Mouse (Mus musculus) monocyte, adult 5-6 weeks (primary cell): ENCODE measurements around the gene Gsap. TPM values are rescaled to one million over a fixed set of nuclear protein-coding genes. Genes with fewer than 3 reads are reported as not detected.
"Not testable (repeated sequence)": the region's sequence is repeated elsewhere in the genome, so short reads cannot be mapped to it uniquely, and the experiment has no call there.

Experiments
- ATAC-seq: fragments of 153-309, 156-312 bp; replicated peaks from 2 replicates; pipeline ENCODE4 v1.8.0; 2017; ENCODE audit warnings: mild to moderate bottlenecking; ENCODE audit not compliant: low TSS enrichment, insufficient number of reproducible peaks, severe bottlenecking, poor library complexity, low FRiP score
- total RNA-seq: library from RNA; stranded (forward); fragments of 200-1000, 200-491, 200-594 nt; gene quantifications from 3 replicates; pipeline ENCODE4 v1.2.3, GENCODE M21; 2017

Gsap gene
- total RNA-seq, 1 experiment from 2014 or later, result 196 TPM

DNA sequence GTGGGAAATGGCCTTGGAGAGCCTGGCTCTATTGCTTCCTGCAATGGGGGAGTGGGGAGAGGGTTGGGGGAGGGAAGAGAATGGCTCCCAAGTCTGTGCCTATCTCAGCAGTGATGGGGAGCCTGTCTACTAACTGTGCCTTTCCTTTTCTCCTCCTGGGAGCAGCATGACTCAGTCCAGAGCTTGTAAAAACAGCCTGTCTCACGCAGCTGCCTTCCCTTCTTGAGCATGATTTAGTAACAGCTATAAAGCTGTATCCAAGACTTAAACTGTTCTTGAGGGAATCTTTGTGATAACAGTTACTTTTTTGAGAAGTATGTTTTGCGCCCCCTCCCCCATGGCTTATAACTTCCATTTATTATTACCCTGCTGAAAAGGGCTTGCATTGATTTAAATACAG lies 61.9 kb downstream of the Gsap start:
- ATAC-seq, result no peak

DNA sequence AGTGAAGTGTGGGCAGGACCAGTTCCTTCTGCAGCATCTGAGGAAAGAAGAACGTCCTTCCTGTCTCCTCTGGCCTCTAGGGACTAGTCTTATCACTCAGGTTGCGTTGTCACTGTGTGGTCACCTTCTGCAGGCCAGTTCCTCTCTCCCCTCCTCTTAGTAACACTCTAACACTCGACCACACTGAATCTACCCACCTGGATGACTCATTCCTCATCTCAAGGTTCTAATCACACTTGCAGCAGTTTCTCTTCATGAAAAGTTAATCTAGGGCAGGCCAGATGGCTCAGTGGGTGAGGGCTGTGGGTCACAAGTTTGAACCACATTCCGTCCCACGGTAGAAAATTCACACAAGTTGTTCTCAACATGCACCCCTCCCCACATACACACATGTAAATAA lies 62.8 kb downstream of the Gsap start:
- ATAC-seq, result peak; percentile 66

DNA sequence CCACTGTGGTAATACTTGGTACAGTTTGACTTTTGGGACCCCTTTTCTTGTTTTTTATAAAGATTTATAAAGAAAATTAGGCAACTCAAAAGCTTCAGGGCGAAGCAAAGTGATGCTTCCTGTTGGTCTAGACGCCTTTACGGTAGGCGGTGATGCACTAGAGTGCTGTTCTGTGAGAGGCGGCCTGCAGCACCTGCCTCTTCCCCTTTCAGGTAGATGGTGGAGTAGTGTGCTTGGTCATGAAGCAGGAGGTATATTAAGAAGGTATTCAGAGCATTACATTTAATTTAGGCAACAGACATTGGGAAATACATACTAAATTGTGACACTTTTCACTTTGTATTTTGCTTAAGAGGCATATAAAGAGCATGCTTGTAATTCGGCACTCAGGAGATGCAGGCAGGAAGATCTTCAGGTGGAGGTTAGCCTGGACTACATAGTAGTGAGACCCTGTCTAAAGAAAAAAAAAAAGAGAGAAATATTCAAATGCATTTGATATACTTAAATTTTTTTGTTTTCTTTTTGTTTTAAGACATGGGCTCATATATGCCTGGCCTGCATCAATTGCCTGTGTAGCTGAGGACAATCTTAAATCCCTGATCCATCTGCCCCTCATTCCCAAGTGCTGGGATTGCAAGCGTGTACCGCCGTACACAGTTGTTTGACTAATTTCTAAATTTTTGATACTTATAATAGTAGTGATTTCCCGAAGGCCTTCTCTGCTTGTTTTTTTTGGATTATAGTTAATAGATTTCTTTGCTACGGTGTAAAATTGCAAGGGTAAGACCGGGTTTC lies 68.9 kb downstream of the Gsap start:
- no peak for ATAC-seq

DNA sequence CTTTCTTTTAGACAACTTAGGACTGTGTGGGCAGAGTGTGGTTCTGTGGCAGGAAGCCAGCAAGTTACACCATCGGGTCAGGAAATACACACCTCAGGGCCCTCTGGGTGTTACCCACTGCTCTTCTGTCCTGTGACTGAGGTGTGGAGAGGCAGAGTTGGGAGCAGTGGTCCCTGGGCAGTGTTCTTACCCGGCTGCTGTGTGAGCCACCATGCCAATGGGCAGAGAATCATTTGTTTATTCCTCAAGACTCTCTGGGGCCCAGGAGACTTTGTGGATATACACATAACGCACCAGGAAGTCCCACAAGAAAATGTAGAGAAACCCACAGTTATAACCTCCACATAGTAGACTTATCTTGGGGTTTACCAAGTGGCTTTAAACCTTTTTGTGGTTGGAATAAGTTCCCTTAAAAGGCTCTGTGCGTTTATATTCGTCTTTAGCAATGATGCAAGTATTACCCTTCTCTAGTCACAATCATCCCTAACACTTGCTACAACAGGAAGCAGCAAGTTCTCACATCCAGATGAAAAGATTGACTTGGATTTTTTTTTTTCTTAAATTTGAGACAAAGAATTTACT lies 69.6 kb downstream of the Gsap start:
- ATAC-seq, result peak; percentile 67

DNA sequence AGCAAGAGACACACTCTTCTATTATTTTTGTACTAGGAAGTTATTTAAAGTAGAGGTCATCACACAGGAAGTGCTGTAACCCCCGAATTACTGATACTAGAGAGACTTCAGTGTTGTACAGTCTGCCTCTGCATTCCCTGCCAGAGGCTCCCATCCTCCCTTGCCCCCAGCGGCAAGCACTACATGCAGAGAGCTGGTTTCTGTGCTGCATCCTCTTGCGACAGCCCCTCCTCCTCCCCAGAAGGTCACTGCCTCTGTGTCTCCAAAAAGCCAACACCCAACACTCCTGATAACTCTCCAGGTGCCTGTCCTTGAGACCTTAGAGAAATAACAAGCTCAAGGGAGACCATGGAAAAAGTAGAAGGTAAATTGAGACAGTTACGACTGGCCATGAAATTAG lies 71.1 kb downstream of the Gsap start:
- ATAC-seq, result no peak

DNA sequence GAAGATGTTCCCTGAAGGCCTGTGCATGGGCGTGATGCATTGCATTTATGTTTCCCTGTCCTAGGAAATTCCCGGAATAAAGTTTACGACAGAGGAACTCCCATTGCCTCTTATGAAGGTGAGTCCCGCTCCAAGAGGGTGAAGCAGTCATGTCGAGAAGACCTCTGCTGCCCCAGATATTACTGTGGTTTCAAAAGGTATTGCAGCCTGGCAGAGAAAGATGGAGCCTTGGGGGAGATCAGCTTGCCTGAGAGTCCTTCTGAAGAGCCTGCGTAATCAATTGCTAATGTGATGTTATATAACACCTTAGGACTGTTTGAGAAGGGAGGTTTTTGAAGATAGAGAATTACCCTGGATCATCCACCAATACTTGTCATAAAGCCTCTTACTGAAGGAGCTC lies 71.8 kb downstream of the Gsap start:
- 0 out of 2 replicates have a peak, but pooled peaks have one; percentile 38 for ATAC-seq

DNA sequence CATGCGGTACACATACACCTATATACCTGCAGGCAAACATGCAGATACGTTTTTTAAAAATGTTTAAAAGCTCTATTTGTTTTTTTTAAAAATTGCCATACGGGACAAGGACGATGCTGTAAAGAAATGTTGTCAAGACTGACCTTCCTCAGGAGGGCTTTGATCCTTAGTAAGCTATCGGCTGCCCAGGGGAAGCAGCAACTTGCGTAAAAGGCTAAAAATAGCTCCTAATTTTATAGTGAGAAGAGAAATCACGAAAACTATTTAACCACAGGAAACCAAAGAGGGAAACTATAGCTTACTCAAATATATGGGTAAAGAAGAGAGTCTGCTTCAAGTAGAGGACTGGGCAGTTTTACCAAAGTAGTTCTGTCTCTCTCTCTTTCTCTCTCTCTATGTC lies 74.7 kb downstream of the Gsap start:
- no peak for ATAC-seq

DNA sequence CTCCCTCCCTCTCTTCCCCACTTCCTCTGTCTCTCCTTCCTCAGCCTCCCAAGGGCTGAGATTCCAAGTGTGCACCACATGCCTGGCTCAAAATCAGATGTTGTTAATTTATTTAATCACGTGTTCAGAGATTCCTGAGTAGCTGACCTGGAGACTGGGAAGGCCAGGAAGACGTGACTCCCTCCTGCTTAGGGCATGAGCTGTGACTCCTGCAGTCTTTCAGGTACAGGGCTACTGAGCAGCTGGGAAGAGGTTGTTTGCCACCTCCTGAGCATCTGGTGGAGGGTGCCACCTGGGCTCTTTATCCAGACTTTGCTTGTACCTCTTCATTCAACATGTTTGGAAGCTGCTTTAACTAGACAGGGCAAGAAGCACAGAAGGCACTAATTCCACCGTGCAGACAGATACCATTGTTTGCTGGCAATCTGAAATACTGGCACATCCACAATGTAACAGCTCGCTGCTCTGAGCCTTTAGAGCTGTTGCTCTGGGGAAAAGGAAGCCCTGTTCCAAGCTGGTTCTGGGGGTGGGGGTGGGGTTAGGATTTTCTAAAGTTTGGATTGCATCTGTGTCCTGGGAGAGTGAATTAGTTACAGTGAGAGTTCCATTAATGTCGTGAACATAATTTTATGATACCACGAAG lies 75.3 kb downstream of the Gsap start:
- no peak for ATAC-seq

DNA sequence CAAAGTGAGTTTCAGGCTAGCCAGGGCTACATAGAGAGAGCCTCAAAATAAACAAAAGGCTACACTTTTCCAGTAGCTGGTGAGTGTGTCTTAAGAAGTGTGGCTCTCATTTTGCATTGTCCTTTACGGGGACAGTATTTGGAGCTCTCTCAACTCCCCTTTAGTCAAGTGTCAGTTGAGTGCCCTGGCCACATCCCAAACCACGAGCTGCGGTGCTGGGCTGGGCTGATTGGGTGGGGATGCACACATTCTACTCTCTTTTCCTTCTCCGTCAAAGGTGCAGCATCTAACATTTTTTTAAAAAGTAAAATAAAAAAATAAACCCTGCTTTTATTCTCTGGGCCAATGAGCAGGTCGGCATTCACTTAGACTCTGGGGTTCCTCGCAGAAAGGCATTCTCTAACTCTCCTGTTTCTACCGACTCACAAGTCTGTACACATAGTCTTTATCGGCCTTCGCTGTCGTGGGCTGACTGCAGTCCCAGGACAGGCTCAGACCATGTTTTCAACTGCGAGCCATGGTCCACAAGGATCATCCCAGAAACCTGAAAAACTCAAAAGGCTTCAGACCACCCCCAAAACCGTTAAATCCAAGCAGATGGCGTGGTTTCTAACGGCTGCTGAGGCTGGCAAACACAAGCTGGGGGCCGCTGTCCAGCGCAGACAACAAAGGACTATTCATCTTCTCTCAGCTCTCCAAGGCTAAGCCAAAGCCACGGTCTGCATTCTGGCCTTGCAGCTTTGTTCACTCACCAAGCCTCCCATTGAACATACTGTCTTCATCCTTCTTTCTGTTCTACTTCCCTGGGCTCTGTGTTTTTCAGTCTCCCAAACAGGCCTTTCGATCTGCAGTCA lies 77.4 kb downstream of the Gsap start:
- ATAC-seq, result no peak

DNA sequence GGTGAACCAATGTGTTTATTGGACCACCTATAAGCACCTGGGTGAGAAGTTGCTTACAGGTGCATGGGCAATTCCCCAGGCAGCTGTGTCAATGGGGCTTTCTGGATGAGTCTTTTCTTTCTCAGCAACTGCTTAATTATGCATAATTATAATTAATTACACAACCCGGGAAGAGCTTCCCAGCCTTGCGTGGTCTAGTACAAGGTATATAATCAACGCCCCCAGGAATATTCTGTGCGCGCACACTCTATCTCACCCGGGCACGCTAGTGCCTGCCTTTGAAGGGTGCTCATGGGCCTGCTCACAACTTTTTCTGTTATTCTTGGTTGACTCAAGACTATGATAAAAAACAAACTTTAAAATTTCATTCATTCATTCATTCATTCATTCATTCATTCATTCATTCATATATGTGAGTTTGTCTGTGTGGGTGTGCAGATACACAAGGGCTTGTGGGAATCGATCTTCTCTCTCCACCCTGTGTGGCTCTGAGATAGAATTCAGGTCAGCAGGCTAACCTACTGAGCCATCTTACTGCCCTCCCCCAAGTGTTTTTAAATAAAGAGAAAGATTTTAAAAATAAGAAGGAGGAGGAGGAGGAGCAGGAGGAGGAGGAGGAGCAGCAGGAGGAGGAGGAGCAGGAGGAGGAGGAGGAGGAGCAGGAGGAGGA lies 78.4 kb downstream of the Gsap start:
- no peak for ATAC-seq

DNA sequence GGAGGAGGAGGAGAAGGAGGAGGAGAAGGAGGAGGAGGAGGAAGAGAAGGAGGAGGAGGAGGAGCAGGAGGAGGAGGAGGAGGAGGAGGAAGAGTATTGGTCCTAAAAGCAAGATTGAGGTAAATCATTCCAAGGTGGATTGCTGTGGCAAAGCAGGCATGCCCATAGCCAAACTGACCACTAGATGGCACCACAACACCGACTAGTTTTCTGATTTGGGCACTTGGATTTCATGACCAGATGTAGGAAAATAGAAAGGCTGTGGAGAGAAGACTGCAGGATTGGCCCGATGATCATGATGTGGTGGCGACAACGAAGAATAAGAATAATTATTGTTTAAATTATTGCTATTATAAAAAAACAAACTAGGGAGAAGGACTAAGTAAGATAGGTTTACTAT lies 79.0 kb downstream of the Gsap start:
- no peak for ATAC-seq

DNA sequence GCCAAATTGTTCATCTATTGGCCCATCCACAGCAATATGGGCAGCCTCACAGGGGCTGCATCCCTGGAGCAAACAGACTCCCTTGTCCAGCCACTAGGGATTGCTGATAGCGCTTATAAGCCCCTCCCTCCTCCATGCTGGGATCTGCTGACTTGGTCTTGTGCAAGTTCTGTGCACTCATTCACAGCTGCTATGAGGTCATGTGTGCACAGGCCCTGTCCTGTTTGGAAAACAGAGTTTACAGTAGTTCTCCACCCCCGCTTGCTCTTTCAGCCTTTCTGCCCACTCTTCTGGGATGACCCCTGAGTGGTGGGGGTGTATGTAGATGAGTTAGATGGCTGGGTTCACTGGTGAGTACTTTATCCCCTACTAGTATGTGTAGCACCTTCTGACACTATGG lies 81.0 kb downstream of the Gsap start:
- ATAC-seq, result 0 out of 2 replicates have a peak, but pooled peaks have one; percentile 19

DNA sequence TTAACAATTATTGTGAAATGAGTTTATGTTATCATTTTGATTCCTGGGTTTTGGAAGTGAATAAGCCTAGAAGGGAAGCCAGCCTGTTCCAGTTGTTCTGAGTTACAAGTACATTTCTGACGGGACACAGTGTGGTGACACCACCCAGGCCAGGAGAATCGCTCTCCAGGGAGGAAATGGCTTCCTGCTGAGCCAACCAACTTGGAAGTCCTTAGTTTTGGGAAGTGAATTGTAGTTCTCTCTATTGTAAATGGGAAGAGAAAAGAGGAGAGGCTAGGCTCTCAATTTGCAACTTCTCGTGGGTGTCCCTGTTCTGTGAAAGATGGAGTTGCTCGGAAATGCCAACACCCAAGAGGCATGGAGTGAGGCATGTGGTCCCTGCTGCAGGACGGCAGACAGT lies 83.4 kb downstream of the Gsap start:
- no peak for ATAC-seq

DNA sequence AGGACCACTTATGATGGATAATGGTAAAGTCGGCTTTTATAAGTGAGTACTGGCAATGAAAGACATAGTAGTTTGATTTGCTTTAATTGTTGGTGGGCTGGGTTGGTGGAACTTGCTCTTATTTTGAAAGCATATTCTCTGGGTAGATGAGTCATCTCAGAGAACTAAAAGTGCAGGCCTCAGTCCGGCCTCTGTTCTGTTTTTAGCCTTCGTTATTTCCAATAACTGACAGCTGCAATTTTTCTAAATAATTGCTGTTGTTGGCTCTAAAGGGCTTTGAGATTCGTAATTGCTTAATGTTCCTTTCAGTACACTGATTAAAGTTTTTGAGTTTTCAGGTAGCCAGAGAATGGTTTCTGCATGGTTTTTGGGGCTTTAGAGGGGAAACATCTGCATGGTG lies 84.7 kb downstream of the Gsap start:
- ATAC-seq, result no peak

DNA sequence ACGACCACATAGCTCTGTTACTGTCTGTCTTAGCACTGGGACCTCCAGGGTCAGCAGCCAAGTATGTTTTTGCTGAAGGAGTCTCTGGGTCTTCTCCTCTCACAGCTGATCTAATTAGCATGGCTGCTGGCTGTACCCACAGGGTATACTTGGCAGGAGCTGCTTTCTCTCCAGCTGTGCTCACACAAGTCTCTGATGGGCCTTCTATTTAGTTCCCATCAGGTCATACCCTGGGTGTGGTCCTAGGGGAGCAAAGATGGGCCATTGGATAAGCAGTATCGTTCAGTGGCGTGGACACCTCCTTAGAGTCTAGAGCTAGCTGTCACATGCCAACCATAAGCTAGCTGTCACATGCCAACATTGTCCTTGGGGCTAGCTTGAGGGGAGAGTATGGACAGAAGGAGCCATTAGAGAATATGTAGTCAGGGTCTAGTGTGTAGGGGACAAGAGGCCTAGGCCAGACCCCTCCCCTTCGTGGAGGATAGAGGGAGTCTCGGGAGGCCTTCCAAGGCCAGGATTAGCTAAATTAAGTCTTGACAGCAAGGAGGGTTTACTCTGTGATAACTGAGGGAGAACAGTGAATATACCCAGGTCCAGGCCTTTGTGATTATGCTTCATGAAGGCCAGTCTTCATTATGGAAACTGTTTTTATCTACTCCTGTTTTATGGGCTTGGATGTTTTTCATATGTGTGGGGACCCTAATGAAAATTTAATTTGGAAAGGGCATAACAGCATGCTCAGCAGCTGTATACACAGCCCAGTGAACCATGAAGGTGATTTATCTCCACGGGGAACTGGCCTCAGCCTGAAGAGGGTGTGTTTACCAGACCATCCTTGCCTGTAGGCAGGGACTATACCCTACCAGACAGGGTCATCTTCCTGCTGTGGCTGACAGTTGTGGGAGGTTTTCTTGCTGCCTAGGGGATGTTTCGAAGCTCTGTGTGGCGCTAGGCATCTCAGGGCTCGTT lies 85.6 kb downstream of the Gsap start:
- ATAC-seq, result no peak

DNA sequence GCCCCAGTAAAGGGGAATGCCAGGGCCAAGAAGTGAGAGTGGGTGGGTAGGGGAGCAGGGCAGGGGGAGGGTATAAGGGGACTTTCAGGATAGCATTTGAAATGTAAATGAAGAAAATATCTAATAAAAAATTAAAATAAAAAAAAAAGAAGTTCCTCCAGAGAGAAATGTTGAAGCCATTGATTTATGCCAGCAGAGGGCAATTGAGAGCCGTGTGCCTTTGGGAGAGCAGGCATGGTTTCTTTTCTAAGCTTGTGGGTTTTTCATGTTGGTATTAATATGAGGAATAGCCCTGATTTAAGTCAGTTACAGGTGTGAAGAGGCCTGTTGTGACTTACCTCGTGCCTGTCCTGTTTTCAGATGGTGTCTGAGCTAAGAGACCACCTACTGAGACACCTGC lies 91.6 kb downstream of the Gsap start:
- ATAC-seq, result not testable (repeated sequence)

DNA sequence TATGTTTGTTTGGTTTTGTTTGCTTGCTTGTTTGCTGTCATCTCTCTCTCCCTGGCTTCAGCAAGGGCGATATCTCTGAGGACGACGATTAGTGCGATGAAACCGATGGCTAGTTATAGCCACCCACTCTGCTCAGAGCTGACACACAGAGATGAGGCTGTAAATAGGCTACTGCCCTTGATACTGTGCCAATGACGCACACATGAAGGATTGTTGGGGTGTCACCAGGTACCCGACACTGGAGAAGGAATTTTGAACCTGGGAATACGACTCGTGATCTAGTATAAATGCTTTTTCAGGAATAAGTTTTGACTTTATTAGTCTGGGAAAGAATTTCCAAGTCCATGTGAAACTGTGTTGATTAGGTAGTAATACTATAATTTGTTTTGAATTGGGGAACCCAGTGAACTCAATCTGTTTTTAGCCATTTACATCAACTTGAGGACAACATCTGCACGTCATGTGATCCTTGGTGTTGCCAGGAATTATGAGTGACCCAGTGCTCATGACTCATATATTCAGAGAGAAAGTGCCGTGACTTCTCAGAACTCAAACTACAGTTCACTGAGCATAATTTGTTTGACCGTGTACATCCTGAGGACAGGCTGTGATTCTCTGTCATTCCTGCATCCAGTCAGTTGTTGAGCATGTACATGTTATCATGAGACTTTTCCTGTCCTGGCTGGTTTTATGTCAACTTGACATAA lies 97.5 kb downstream of the Gsap start:
- ATAC-seq, result no peak
